Mouse (Mus musculus) retina, postnatal 7 days (tissue): Measurements from ENCODE around the gene Mrps18a.

Experiments used
- DNase-seq: peaks from one replicate; pipeline ENCODE4 v3.0.0-alpha.2; 2012; ENCODE audit warnings: low read depth, low spot score

Gene Mrps18a

GRCm38 (mm10) chr17:46143578-46144423 is 33.0 kb downstream of the Mrps18a start, which contains the start of gene Rsph9:
Rsph9 (minus strand) TSS chr17:46144216.
- no peak for DNase-seq

GRCm38 (mm10) chr17:46152847-46153782 is 42.3 kb downstream of the Mrps18a start, which contains the start of gene Mad2l1bp:
Mad2l1bp (minus strand) TSS chr17:46153553.
- peak; percentile 86 for DNase-seq

- no peak for DNase-seq
Observed at GRCm38 (mm10) chr17:46154336-46154735, 43.5 kb downstream of the Mrps18a start.

GRCm38 (mm10) chr17:46156680-46157079 is 45.9 kb downstream of the Mrps18a start:
- DNase-seq = no peak

- DNase-seq = no peak
Observed at GRCm38 (mm10) chr17:46157131-46157530, 46.3 kb downstream of the Mrps18a start.

- no peak for DNase-seq
Observed at GRCm38 (mm10) chr17:46159236-46159635, 48.5 kb downstream of the Mrps18a start.

- no peak for DNase-seq
Observed at GRCm38 (mm10) chr17:46160090-46160662, 49.4 kb downstream of the Mrps18a start.

- DNase-seq = peak; percentile 100
Observed at GRCm38 (mm10) chr17:46160686-46161085, 49.9 kb downstream of the Mrps18a start, which contains the start of gene Gtpbp2. Gtpbp2 (plus strand) TSS chr17:46161032.

- no peak for DNase-seq
Observed at GRCm38 (mm10) chr17:46161179-46161578, 50.4 kb downstream of the Mrps18a start.

- DNase-seq = no peak
Observed at GRCm38 (mm10) chr17:46161710-46162109, 50.9 kb downstream of the Mrps18a start.

- DNase-seq = no peak
Observed at GRCm38 (mm10) chr17:46162551-46162950, 51.8 kb downstream of the Mrps18a start.

GRCm38 (mm10) chr17:46162951-46163421 is 52.2 kb downstream of the Mrps18a start:
- DNase-seq = no peak

GRCm38 (mm10) chr17:46164301-46164700 is 53.5 kb downstream of the Mrps18a start:
- DNase-seq = no peak

- DNase-seq = no peak
Observed at GRCm38 (mm10) chr17:46164791-46165190, 54.0 kb downstream of the Mrps18a start.

- DNase-seq = no peak
Observed at GRCm38 (mm10) chr17:46165460-46165859, 54.7 kb downstream of the Mrps18a start.

GRCm38 (mm10) chr17:46166270-46166669 is 55.5 kb downstream of the Mrps18a start:
- no peak for DNase-seq

GRCm38 (mm10) chr17:46167014-46167413 is 56.2 kb downstream of the Mrps18a start:
- DNase-seq = no peak

- DNase-seq = no peak
Observed at GRCm38 (mm10) chr17:46168318-46168717, 57.5 kb downstream of the Mrps18a start.

GRCm38 (mm10) chr17:46168768-46169167 is 58.0 kb downstream of the Mrps18a start:
- DNase-seq = no peak

GRCm38 (mm10) chr17:46170538-46170937 is 59.8 kb downstream of the Mrps18a start:
- no peak for DNase-seq
